Mouse (Mus musculus) c-Kit-positive CD71-positive TER-119-positive erythroid progenitor cells, embryonic 14.5 days (primary cell): ENCODE measurements around the gene Spata46.

Experiments used
- DNase-seq: peaks from one replicate; pipeline ENCODE4 v3.0.0-alpha.2; 2013; ENCODE audit warnings: low spot score

The Spata46 gene

DNA sequence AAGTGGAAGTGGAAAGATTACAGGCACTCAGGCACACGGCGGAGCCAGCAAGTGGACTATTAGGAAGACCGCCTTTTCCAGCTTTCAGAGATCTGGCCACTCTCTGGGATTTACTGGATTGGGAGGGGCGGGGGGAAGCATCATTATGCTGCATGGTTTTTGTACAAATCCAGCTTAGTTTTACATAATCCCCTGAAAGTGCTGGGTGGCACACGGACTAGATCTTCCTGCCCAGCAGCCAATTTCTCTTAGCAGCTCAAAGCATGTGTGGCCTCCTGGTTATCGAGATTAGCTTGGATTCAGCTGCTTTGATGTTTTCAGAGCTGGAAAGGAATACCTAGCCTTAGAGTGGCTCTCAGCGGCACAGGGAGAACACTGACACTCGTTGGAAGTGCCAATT, 34.5 kb downstream of the Spata46 start:
- no peak for DNase-seq

DNA sequence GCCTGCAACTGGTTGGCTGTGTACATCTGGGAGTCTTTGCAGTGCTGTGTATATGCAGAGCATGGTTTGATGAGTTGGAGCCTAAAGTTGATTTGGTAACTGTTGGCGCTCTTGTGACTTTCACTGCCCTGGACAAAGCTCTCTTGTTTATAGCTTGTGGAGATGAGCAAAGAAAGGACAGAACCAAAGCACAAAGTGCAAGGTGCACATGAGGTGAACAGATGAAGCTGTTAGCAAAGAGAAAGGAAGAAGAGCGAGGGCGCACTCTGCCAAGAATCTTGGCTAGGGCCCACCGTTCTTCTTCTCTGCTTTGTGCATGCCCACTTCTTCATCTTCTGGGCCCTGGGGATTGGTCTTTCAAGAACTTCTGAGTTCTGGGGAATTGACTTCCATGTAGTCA, 35.3 kb downstream of the Spata46 start:
- DNase-seq, result no peak

DNA sequence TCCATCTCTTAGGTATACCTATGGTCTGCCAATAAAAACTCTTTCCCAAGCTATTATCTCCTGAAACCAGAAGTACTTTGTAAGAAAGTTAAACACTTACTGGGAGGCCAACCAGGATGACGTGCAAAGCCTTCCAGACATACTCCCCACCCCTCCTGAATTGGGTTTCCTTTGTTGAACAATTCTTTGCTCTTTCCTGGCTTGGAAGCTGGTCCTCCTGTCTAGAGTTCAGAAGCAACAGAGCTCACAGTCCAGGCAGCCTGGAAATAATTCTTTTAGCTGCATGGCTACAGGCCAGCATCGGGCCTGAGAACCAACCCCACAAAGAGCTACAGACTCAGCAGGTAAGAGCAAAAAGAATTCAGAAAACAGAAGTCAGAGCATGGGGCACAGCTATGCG, 37.7 kb downstream of the Spata46 start:
- DNase-seq, result no peak

DNA sequence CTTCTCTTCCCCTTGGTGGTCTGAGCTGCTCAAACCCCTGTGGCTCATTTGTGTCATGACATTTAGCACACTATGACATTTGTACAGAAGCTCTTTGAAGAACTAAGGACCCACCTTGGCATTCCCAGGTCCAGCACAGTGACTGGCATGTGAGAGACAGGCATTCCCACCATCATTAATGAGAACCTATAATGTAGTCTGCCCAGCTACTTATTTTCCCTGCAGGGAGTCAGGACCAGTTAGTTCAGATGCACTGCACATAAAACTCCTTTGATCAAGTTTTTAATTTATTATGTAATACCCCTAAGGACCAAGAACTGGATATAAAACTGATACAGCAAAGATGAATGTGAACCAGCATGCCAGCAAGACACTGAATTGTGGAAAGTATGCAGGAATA, 42.5 kb downstream of the Spata46 start:
- no peak for DNase-seq

DNA sequence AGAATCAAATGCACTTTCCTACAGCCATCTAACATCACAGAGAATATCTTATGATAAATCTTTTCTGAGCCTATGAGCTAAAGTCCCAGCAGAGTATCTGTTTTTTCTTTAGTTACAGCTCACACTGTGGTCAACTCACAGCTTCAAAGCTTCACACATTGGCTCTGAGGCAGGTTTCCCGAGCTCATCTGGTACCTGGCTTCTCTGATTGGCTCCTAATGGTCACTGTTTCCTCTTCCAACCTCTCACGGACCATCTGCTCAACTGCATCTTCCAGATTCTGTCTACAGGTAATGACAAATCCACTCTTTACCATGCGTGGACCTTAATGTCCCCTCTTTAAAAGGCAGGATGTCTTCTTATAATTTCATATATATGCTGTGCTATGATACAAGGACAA, 44.7 kb downstream of the Spata46 start:
- DNase-seq, result no peak

DNA sequence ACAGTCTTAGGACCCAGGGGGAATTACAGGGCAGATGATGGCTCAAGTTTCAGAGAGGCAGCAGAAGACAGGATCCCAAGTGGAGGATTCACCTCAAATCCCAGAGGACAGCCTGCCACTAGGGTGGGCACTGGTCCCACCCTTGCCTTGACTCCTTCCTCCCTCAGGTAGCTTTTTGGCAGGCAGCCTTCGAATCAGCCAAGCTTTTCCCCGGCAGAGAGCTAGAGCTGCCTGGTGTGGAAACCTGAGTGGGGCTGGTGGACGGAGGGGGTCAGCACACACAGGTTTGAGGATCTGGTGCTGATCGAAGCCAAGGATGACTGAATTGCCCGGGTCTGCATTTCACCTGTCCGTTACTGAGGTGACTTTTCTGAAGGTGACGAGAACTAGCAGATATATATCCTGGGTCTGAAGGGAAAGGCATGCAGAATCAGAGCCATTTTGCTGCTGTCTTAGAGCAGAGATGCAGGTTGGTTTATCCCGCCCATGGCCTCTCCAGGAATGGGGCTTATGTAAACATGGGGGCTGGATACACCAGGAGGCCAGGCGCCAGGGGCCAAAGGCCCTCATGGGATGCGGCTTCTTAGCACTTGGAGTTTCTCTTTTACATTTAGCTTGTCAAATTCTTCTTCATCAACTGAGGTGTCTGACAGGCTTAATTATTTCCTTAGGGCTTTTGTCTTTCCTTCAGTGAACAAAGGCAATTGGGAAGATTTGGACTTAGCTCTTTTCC, 51.7 kb downstream of the Spata46 start:
- no peak for DNase-seq
